Mouse (Mus musculus): ENCODE measurements around the gene F2r.

DNA sequence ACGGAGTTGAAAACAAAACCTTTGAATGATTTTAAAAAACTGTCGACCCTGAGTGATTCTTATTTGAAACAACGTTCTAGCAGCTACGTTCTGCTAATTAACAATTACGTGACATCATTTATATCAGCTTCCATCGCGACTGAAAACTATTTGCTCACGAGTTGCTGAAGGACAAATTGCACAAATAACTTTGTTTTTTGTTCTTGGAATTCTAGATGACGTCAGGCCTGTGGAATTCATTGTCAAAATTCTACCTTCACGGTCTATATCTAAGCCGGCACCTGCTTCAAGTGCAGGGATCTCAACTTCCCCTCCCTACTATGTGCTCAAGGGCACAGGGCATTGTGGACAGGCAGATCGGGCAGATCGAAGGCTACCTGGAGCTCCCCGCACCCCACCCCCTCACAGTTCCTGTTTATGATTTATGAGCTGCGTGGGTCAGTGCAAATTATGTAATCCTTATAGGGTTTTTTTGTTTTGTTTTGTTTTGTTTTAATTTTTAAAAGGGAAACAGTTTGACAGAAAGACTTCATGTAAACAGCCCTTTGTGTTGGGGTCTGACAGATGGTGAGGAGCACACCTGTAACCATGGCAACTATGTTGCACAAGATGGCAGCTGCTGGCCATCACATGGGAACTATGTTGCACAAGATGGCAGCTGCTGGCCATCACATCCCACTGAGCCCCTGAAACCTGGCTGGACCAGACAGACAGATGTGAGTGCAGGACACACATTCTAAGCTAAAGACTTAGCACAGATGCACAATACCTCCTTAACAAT, 21.2 kb upstream of the F2r start:
- TF ChIP-seq POLR2A (IDR thresholded peaks at IDR 0.05; ENCODE audit: borderline replicate concordance, extremely low read depth, low read depth, low read length) = no peak
- TF ChIP-seq CTCF (IDR thresholded peaks at IDR 0.05; ENCODE audit: insufficient read depth, low read length) = no peak
